Comparison of ENCODE assay signal across 8 mouse cellular contexts in genomic region chr4:149211441-149211840, GRCm38 (mm10). TPM values are rescaled to one million over a fixed set of nuclear protein-coding genes. Genes with fewer than 3 reads are reported as not detected.
DNase-seq lines count a peak whose midpoint lies in the region; ATAC-seq and TF ChIP-seq lines count a peak whose summit lies in the region.
"Not testable (repeated sequence)": the region's sequence is repeated elsewhere in the genome, so short reads cannot be mapped to it uniquely, and the experiment has no call there.

No protein-coding gene starts in this region.

- not testable (repeated sequence) for TF ChIP-seq EP300 in stomach, postnatal 0 days (optimal IDR thresholded peaks at IDR 0.05)

- not testable (repeated sequence) for ATAC-seq in hindbrain, postnatal 0 days; kidney, postnatal 0 days (replicated peaks; ENCODE audit: low FRiP score, low read depth); stomach, postnatal 0 days (ENCODE audit: low FRiP score, low TSS enrichment)

- intact Hi-C loops in gastrocnemius, adult 2 months (cut with DNase I) = not testable (repeated sequence)

- H3K27me3 ChIP-seq in E14TG2a.4 (ENCODE audit: insufficient read depth, low read length); hindbrain, postnatal 0 days (ENCODE audit: insufficient read depth, low read length); kidney, postnatal 0 days (ENCODE audit: insufficient read depth, low read length); stomach, postnatal 0 days (ENCODE audit: control insufficient read depth, insufficient read depth, low read length): not testable (repeated sequence)

- TF ChIP-seq CTCF in E14TG2a.4 (conservative IDR thresholded peaks at IDR 0.05; ENCODE audit: low read length) = peak; percentile 10; the same call in 1 of the 2 replicates
- peak; percentile 41; the same call in 1 of the 2 replicates for TF ChIP-seq CTCF in gastrocnemius, adult 2 months (IDR thresholded peaks at IDR 0.05)
- TF ChIP-seq CTCF in hindbrain, postnatal 0 days (IDR thresholded peaks at IDR 0.05; ENCODE audit: low read depth) = peak; percentile 14; the same call in 1 of the 2 replicates
- TF ChIP-seq CTCF in kidney, postnatal 0 days (IDR thresholded peaks at IDR 0.05; ENCODE audit: low read depth) = 0 out of 2 replicates have a peak, but pooled peaks have one; percentile 30
- TF ChIP-seq CTCF in layer of hippocampus, adult 2 months (conservative IDR thresholded peaks at IDR 0.05) = peak; percentile 63
- peak; percentile 24; the same call in 1 of the 2 replicates for TF ChIP-seq CTCF in stomach, postnatal 0 days (IDR thresholded peaks at IDR 0.05; ENCODE audit: low read depth)

- not testable (repeated sequence) for DNase-seq in gastrocnemius, adult 2 months; hindbrain, postnatal 0 days (ENCODE audit: low spot score); kidney, postnatal 0 days (ENCODE audit: low spot score); layer of hippocampus, adult 2 months (ENCODE audit: low spot score in 2 of 2); stomach, postnatal 0 days (ENCODE audit: low spot score)
- peak; percentile 28 for DNase-seq in lung, postnatal 14 days
- peak; percentile 31 for DNase-seq in thymus, postnatal 4 days

- not testable (repeated sequence) for H3K27ac ChIP-seq in gastrocnemius, adult 2 months; hindbrain, postnatal 0 days; kidney, postnatal 0 days; layer of hippocampus, adult 2 months; stomach, postnatal 0 days (replicated peaks)

- H3K9ac ChIP-seq in hindbrain, postnatal 0 days (replicated peaks; ENCODE audit: low read length); kidney, postnatal 0 days (ENCODE audit: low read depth, low read length); stomach, postnatal 0 days (ENCODE audit: low read length): not testable (repeated sequence)

- peaks cover 31% of the 10 kb centered on the region for H3K36me3 ChIP-seq in E14TG2a.4 (ENCODE audit: insufficient read depth, low read length)
- H3K36me3 ChIP-seq in hindbrain, postnatal 0 days (ENCODE audit: insufficient read depth, low read length) = peaks cover 70% of the 10 kb centered on the region
- peaks cover 39% of the 10 kb centered on the region; the same call in 1 of the 2 replicates for H3K36me3 ChIP-seq in kidney, postnatal 0 days (ENCODE audit: insufficient read depth, low read length)
- H3K36me3 ChIP-seq in stomach, postnatal 0 days (ENCODE audit: control insufficient read depth, insufficient read depth, low read length) = peaks cover 33% of the 10 kb centered on the region

- H3K4me1 ChIP-seq in E14TG2a.4 (replicated peaks; ENCODE audit: low read depth, low read length) = peaks cover 17% of the 10 kb centered on the region
- not testable (repeated sequence) for H3K4me1 ChIP-seq in hindbrain, postnatal 0 days (ENCODE audit: insufficient read depth, low read length); kidney, postnatal 0 days (replicated peaks; ENCODE audit: insufficient read depth, low read length); stomach, postnatal 0 days (replicated peaks; ENCODE audit: control insufficient read depth, insufficient read depth)

- H3K4me2 ChIP-seq in hindbrain, postnatal 0 days (ENCODE audit: low read depth, low read length); kidney, postnatal 0 days (ENCODE audit: low read length); stomach, postnatal 0 days (replicated peaks; ENCODE audit: low read depth): not testable (repeated sequence)

- H3K9me3 ChIP-seq in E14TG2a.4 (ENCODE audit: low read length); hindbrain, postnatal 0 days (ENCODE audit: low read length); kidney, postnatal 0 days (replicated peaks; ENCODE audit: low read length); stomach, postnatal 0 days (ENCODE audit: control insufficient read depth, low read length): not testable (repeated sequence)

- WGBS in hindbrain, postnatal 0 days = 93% methylated on average over 6 of the region's 6 CpGs
- WGBS in kidney, postnatal 0 days = 95% methylated on average over 6 of the region's 6 CpGs
- WGBS in stomach, postnatal 0 days = 93% methylated on average over 6 of the region's 6 CpGs

- not testable (repeated sequence) for H3K4me3 ChIP-seq in E14TG2a.4 (replicated peaks; ENCODE audit: low read length); gastrocnemius, adult 2 months; hindbrain, postnatal 0 days (ENCODE audit: low read length); kidney, postnatal 0 days (replicated peaks; ENCODE audit: low read depth, low read length); layer of hippocampus, adult 2 months; stomach, postnatal 0 days (ENCODE audit: low read depth, low read length)

RNA-seq across cellular contexts. Expression of gene Pgd, which starts 44.9 kb away (rescaled TPM):
- 10 to 100 TPM; 14.4 to 19.1 TPM for total RNA-seq in gastrocnemius, adult 2 months (2021)
- total RNA-seq in hindbrain, postnatal 0 days (2014; rRNA removed) = 24.9 and 36.3 TPM in 2 replicates
- polyA plus RNA-seq in hindbrain, postnatal 0 days (2015; fragmentation: Nextera tagmentation; extraction: Ambion mirVana) = 94.8 and 95.0 TPM in 2 replicates
- 95.4 and 101 TPM in 2 replicates for polyA plus RNA-seq in kidney, postnatal 0 days (2015; fragmentation: Nextera tagmentation; extraction: Ambion mirVana)
- 10 to 100 TPM; 30.8 to 32.0 TPM for total RNA-seq in layer of hippocampus, adult 2 months (2021)
- polyA plus RNA-seq in stomach, postnatal 0 days (2015; fragmentation: Nextera tagmentation; extraction: Ambion mirVana) = 266 and 290 TPM in 2 replicates

Comparison
In these comparisons a context has a peak if more than half of its experiments do, and no peak if none do; other contexts are left out.
1. CTCF ChIP-seq: peak in every context shown above with its lines; median percentile 63 in layer of hippocampus, adult 2 months; 41 in gastrocnemius, adult 2 months; 30 in kidney, postnatal 0 days; 24 in stomach, postnatal 0 days; 14 in hindbrain, postnatal 0 days; 10 in E14TG2a.4.